Mouse (Mus musculus) neural tube, embryonic 11.5 days (tissue): Measurements from ENCODE around the gene C8b. TPM values are rescaled to one million over a fixed set of nuclear protein-coding genes. Genes with fewer than 3 reads are reported as not detected.

Source experiments
- polyA plus RNA-seq: library from polyadenylated mRNA; unstranded; fragments of >200 nt; fragmentation: Nextera tagmentation; extraction: Ambion mirVana; gene quantifications from 2 replicates; pipeline ENCODE4 v1.2.1, GENCODE M21; 2014

The C8b gene
- polyA plus RNA-seq, 1 experiment from 2014 or later = 0.13 TPM

Other genes with a start within 250 kb of the C8b start
- gene Gm17662, start 91.0 kb downstream of the C8b start, polyA plus RNA-seq = not detected in 2 replicates
- 0.11 TPM in 1 of 2 replicates, not detected in the other for gene C8a, start 110.1 kb downstream of the C8b start, polyA plus RNA-seq
- 0.09 TPM in 1 of 2 replicates, not detected in the other for gene Fyb2, start 147.1 kb downstream of the C8b start, polyA plus RNA-seq